Mouse (Mus musculus): ENCODE results near the gene Klhl26. TPM values are rescaled to one million over a fixed set of nuclear protein-coding genes. Genes with fewer than 3 reads are reported as not detected.
A peak's percentile ranks its signal among the peaks of the same experiment; 100 is the strongest.

Gene Klhl26
- polyA plus RNA-seq, 1 experiment from 2014 or later, result 19.0 TPM

DNA sequence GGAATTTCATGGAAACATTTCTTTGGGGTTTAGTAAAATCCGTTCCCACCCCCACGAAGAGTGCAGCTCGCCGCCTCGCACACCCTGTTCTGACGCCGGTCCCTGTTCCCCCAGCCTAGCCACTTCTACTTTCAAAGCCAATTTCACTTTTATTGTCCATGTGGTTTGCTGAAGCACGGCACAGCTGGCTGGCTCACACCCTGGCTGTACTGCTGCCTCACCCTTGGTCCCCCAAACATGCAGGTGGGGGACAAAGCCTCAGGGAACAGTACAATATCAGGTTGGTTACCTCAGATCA lies 14.3 kb downstream of the Klhl26 start:
- Histone ChIP-seq H3K4me3 (ENCODE audit: low read depth, low read length) (no peak overlapping the region), H3K27me3 (replicated peaks; ENCODE audit: insufficient read depth, low read length) (no peaks in the 10 kb centered on the region), H3K27ac (ENCODE audit: low read length) (no peak overlapping the region), H3K4me1 (ENCODE audit: insufficient read depth, low read depth, low read length) (peaks cover 6% of the 10 kb centered on the region; the same call in 1 of the 2 replicates), H3K36me3 (ENCODE audit: insufficient read depth, low read length) (no peaks in the 10 kb centered on the region), H3K9me3 (ENCODE audit: low read length) (no peaks in the 10 kb centered on the region), H3K4me2 (replicated peaks; ENCODE audit: low read depth, low read length) (no peak overlapping the region), H3K9ac (replicated peaks; ENCODE audit: low read depth) (no peak overlapping the region)
- DNase-seq (ENCODE audit: low spot score) (no peak), ATAC-seq (no peak)
- WGBS, result 93% methylated on average over 8 of the region's 8 CpGs
- TF ChIP-seq CTCF (IDR thresholded peaks at IDR 0.05), result no peak
- no peak for TF ChIP-seq EP300 (IDR thresholded peaks at IDR 0.05)

GRCm38 (mm10) chr8:70461765-70462515 lies 14.8 kb downstream of the Klhl26 start:
- no peak overlapping the region for H3K4me3 ChIP-seq (ENCODE audit: low read depth, low read length)
- ATAC-seq (peak; percentile 62), DNase-seq (ENCODE audit: low spot score) (peak; percentile 21)
- H3K9ac ChIP-seq (replicated peaks; ENCODE audit: low read depth), result no peak overlapping the region
- WGBS, result 76% methylated on average over 16 of the region's 16 CpGs
- H3K4me2 ChIP-seq (replicated peaks; ENCODE audit: low read depth, low read length), result no peak overlapping the region
- H3K4me1 ChIP-seq (ENCODE audit: insufficient read depth, low read depth, low read length), result peaks cover under 1% of the 10 kb centered on the region; the same call in 1 of the 2 replicates
- H3K9me3 ChIP-seq (ENCODE audit: low read length), result no peaks in the 10 kb centered on the region
- TF ChIP-seq CTCF (IDR thresholded peaks at IDR 0.05) (no peak), EP300 (IDR thresholded peaks at IDR 0.05) (peak; percentile 63)
- H3K36me3 ChIP-seq (ENCODE audit: insufficient read depth, low read length), result no peaks in the 10 kb centered on the region
- H3K27ac ChIP-seq (ENCODE audit: low read length), result 0 out of 2 replicates have a peak overlapping the region, but pooled peaks have one; percentile 55
- H3K27me3 ChIP-seq (replicated peaks; ENCODE audit: insufficient read depth, low read length), result no peaks in the 10 kb centered on the region

DNA sequence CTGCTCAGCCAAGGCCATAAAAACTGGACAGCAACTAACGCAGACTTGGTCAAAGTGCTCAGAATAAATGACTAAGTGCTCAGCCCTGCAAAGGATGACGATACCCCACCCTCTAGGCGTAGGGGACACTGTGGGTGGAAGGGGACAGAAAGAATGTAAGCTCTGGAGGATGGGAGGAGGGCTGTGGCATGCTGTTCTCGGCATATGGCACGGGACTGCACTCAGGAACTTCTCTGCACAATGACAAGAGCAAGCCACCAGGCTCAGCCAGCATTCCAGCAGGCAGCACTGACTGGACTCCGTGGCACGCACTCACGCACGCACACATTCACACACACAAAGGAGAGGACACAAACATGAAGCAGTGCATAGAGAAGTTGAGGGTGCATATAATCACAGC lies 16.2 kb downstream of the Klhl26 start:
- Histone ChIP-seq H3K4me1 (ENCODE audit: insufficient read depth, low read depth, low read length) (no peaks in the 10 kb centered on the region), H3K4me3 (ENCODE audit: low read depth, low read length) (no peak overlapping the region), H3K27me3 (replicated peaks; ENCODE audit: insufficient read depth, low read length) (no peaks in the 10 kb centered on the region), H3K36me3 (ENCODE audit: insufficient read depth, low read length) (no peaks in the 10 kb centered on the region), H3K27ac (ENCODE audit: low read length) (peak overlapping the region; percentile 55; the same call in 1 of the 2 replicates), H3K9me3 (ENCODE audit: low read length) (no peaks in the 10 kb centered on the region), H3K9ac (replicated peaks; ENCODE audit: low read depth) (no peak overlapping the region), H3K4me2 (replicated peaks; ENCODE audit: low read depth, low read length) (no peak overlapping the region)
- peak; percentile 44 for DNase-seq (ENCODE audit: low spot score)
- 67% methylated on average over 9 of the region's 9 CpGs for WGBS
- peak; percentile 79 for ATAC-seq
- TF ChIP-seq EP300 (IDR thresholded peaks at IDR 0.05) (peak; percentile 82), CTCF (IDR thresholded peaks at IDR 0.05) (no peak)

GRCm38 (mm10) chr8:70460199-70460598 lies 16.6 kb downstream of the Klhl26 start:
- Histone ChIP-seq H3K36me3 (ENCODE audit: insufficient read depth, low read length) (no peaks in the 10 kb centered on the region), H3K27me3 (replicated peaks; ENCODE audit: insufficient read depth, low read length) (no peaks in the 10 kb centered on the region), H3K4me3 (ENCODE audit: low read depth, low read length) (no peak overlapping the region), H3K4me1 (ENCODE audit: insufficient read depth, low read depth, low read length) (no peaks in the 10 kb centered on the region), H3K27ac (ENCODE audit: low read length) (no peak overlapping the region), H3K4me2 (replicated peaks; ENCODE audit: low read depth, low read length) (no peak overlapping the region), H3K9ac (replicated peaks; ENCODE audit: low read depth) (no peak overlapping the region), H3K9me3 (ENCODE audit: low read length) (no peaks in the 10 kb centered on the region)
- WGBS, result 87% methylated on average over 5 of the region's 5 CpGs
- DNase-seq (ENCODE audit: low spot score), result no peak
- no peak for ATAC-seq
- TF ChIP-seq CTCF (IDR thresholded peaks at IDR 0.05) (no peak), EP300 (IDR thresholded peaks at IDR 0.05) (no peak)

DNA sequence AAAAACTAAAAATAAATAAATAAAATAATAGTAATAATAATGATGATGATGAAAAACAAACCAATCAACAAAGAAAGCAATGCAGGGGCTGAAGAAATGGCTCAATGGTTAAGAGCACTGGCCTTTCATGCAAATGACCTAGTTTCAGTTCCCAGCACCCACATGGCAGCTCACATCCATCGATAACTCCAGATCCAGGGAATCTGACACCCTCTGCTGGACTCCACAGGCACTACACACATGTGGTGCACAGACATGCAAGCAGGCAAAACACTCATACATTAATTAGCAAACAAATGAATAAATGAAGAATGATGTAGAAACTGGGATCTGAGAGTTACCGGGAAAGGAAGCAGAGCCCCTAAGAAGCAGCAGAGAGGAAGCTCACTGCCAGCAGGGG lies 17.1 kb downstream of the Klhl26 start:
- Histone ChIP-seq H3K27me3 (replicated peaks; ENCODE audit: insufficient read depth, low read length) (no peaks in the 10 kb centered on the region), H3K27ac (ENCODE audit: low read length) (no peak overlapping the region), H3K9me3 (ENCODE audit: low read length) (no peaks in the 10 kb centered on the region), H3K4me3 (ENCODE audit: low read depth, low read length) (no peak overlapping the region), H3K4me1 (ENCODE audit: insufficient read depth, low read depth, low read length) (no peaks in the 10 kb centered on the region), H3K36me3 (ENCODE audit: insufficient read depth, low read length) (no peaks in the 10 kb centered on the region), H3K9ac (replicated peaks; ENCODE audit: low read depth) (no peak overlapping the region), H3K4me2 (replicated peaks; ENCODE audit: low read depth, low read length) (no peak overlapping the region)
- no peak for DNase-seq (ENCODE audit: low spot score)
- ATAC-seq, result no peak
- TF ChIP-seq EP300 (IDR thresholded peaks at IDR 0.05) (no peak), CTCF (IDR thresholded peaks at IDR 0.05) (peak; percentile 29; the same call in 1 of the 2 replicates)
- whole genome bisulfite sequencing, result 91% methylated on average over 2 of the region's 2 CpGs

- Histone ChIP-seq H3K9me3 (ENCODE audit: low read length) (no peaks in the 10 kb centered on the region), H3K9ac (replicated peaks; ENCODE audit: low read depth) (no peak overlapping the region), H3K36me3 (ENCODE audit: insufficient read depth, low read length) (no peaks in the 10 kb centered on the region), H3K4me3 (ENCODE audit: low read depth, low read length) (no peak overlapping the region), H3K4me2 (replicated peaks; ENCODE audit: low read depth, low read length) (no peak overlapping the region), H3K27ac (ENCODE audit: low read length) (no peak overlapping the region), H3K4me1 (ENCODE audit: insufficient read depth, low read depth, low read length) (no peaks in the 10 kb centered on the region), H3K27me3 (replicated peaks; ENCODE audit: insufficient read depth, low read length) (no peaks in the 10 kb centered on the region)
- TF ChIP-seq CTCF (IDR thresholded peaks at IDR 0.05), result no peak
- TF ChIP-seq EP300 (IDR thresholded peaks at IDR 0.05), result no peak
- ATAC-seq (no peak), DNase-seq (ENCODE audit: low spot score) (no peak)
- 85% methylated on average over 3 of the region's 3 CpGs for WGBS
Observed at GRCm38 (mm10) chr8:70458462-70458861, 18.3 kb downstream of the Klhl26 start.
